Mouse (Mus musculus): Measurements from ENCODE around the gene Aldh1a2.

GRCm38 (mm10) chr9:71217793-71218095, 2.2 kb downstream of the Aldh1a2 start:
- TF ChIP-seq MAFK (IDR thresholded peaks at IDR 0.05; ENCODE audit: insufficient read depth, low read depth, low read length) (no peak), HCFC1 (IDR thresholded peaks at IDR 0.05; ENCODE audit: borderline replicate concordance, insufficient read depth, low read length) (no peak)
